Mouse (Mus musculus): Measurements from ENCODE around the gene Usp7. TPM values are rescaled to one million over a fixed set of nuclear protein-coding genes. Genes with fewer than 3 reads are reported as not detected.
A peak's percentile ranks its signal among the peaks of the same experiment; 100 is the strongest.

The Usp7 gene
- polyA plus RNA-seq, 1 experiment from 2014 or later, result 31.7 TPM

DNA sequence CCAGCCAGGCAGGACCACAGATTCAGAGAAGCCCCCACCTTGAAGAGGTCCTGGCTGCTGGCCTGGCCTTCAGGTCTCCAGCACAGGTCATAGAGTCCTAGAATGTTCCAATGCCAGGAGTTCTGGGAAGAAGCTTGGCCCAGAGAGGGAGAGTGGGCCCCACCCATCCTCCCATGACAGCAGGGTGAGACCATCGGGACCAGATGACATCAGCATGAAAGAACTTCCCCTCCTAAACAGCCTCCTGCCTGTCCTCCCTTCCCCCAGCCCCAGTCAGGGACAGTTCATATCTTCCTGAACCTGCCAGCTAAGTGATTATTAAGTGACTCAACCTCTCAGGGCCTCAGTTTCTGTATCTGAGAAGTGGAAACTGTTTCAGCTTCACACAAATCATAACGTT, 125.7 kb downstream of the Usp7 start:
- H3K27ac ChIP-seq (replicated peaks), result no peak overlapping the region
- no peak overlapping the region for H3K4me2 ChIP-seq (replicated peaks)
- peaks cover 16% of the 10 kb centered on the region; the same call in 1 of the 2 replicates for H3K36me3 ChIP-seq
- peaks cover 57% of the 10 kb centered on the region for H3K4me1 ChIP-seq
- H3K27me3 ChIP-seq, result no peaks in the 10 kb centered on the region
- H3K4me3 ChIP-seq, result no peak overlapping the region
- no peak overlapping the region for H3K9ac ChIP-seq (replicated peaks)
- ATAC-seq (replicated peaks), result no peak
- 69% methylated on average over 2 of the region's 2 CpGs for WGBS
- no peaks in the 10 kb centered on the region for H3K9me3 ChIP-seq

DNA sequence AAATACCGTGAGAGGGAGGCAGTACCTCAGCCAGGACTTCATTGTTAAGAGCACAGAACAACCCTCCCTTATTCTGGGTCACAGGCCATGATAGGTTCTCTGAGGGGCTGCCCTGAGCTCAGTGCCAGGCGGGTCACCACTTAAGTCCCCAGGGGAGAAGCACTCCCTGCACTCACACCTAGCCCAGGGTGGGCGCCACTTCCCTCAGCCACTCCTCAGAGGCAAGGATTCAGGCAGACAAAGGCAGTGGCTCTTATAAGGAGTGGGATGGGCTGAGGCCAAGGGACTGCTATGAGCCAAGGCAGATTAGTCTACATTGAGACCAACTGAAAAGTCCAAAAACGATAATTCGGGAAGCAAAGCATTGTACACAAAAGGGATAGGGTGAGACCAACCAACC, 126.7 kb downstream of the Usp7 start:
- Histone ChIP-seq H3K27me3 (no peaks in the 10 kb centered on the region), H3K4me1 (peaks cover 51% of the 10 kb centered on the region), H3K9ac (replicated peaks) (no peak overlapping the region), H3K4me2 (replicated peaks) (no peak overlapping the region), H3K9me3 (no peaks in the 10 kb centered on the region), H3K27ac (replicated peaks) (no peak overlapping the region), H3K4me3 (no peak overlapping the region), H3K36me3 (peaks cover 23% of the 10 kb centered on the region)
- WGBS, result 84% methylated on average over 5 of the region's 5 CpGs
- no peak for ATAC-seq (replicated peaks)

DNA sequence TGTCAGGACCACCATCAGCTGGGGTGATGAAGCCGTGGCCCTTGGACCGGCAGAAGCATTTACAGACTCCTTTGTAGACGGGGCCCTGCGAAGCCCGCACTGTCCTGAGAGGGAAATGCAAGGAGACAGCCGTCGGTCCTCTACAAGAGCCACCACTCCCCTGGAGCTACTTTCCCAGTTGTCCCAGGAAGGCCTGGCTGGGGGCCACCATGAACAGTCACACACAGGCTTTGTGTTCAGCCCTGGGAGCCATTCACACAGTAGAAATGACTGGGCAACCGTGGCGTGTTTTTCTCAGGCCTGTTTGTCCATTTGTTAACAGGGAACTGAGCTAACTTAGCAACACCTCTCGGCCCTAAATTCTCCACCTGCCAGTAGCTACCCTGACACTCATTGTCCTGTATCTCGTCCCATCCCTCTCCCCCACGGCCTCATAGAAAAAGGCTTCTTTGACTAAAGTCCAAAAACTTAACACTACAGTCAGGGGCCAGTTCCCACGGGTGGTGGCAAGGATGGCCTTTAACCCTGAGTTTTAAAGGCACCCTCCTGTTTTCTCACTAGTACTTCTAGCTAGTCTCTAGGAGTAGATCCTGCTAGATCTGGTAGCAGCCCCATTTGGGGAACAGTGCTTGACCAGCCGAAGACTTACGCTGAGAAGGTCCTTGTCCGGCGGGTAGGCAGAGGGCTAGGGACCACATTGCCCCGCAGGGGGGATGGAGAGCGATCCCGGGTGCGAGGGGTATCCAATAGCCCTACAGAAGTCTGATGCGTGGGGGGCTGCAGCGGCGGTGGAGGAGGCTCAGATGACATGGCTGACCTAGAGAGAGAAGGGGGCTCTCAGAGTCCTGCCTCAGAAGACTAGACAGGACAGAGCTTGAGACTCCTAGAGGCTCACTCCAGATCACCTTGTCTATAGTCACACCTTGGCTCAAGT, 128.2 kb downstream of the Usp7 start:
- Histone ChIP-seq H3K9me3 (no peaks in the 10 kb centered on the region), H3K4me3 (no peak overlapping the region), H3K9ac (replicated peaks) (no peak overlapping the region), H3K36me3 (peaks cover 34% of the 10 kb centered on the region), H3K4me1 (peaks cover 36% of the 10 kb centered on the region), H3K4me2 (replicated peaks) (no peak overlapping the region), H3K27ac (replicated peaks) (no peak overlapping the region), H3K27me3 (no peaks in the 10 kb centered on the region)
- ATAC-seq (replicated peaks), result no peak
- WGBS, result 84% methylated on average over 24 of the region's 24 CpGs

DNA sequence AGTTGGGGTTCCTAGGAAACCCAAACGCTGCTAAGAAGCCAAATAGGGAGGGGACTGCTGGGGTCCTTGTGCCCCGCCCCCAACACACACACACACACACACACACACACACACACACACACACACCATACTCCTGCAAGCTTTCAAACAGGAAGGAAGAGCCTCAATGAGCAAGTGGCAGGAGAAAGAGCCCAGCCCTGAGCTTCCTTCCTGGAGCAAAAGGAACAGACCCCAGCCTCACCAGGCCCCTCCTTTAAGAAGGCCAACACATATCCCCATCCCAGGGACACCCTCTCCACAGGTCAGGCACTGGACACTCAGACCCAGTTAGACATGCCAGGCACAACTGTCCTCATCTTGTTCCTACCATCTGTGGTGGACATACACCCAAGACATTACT, 129.1 kb downstream of the Usp7 start:
- Histone ChIP-seq H3K4me1 (peaks cover 28% of the 10 kb centered on the region), H3K27ac (replicated peaks) (no peak overlapping the region), H3K4me3 (no peak overlapping the region), H3K36me3 (peaks cover 37% of the 10 kb centered on the region), H3K9me3 (no peaks in the 10 kb centered on the region), H3K4me2 (replicated peaks) (no peak overlapping the region), H3K27me3 (no peaks in the 10 kb centered on the region), H3K9ac (replicated peaks) (no peak overlapping the region)
- no peak for ATAC-seq (replicated peaks)
- WGBS, result 93% methylated on average over 2 of the region's 2 CpGs

DNA sequence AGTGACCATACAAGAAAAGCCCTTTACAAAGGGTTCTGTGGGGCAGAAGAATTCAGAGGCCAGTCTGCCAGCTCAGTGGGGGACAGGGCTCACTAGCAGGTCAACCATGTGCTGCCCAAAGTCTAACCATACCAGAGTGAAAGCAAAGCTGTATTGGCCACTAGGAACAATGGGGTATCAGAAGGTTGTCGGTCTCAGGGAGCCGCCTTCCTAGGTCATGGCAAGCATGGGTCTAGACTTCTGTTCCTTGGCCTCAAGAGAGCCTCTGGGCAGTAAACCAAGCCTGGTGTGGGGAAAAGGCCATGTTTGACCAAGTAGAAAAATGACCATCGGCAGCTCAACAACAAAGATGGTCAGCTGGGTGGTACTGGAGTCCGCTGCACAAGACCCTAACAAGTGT, 133.3 kb downstream of the Usp7 start:
- H3K27ac ChIP-seq (replicated peaks), result no peak overlapping the region
- H3K4me3 ChIP-seq, result no peak overlapping the region
- 87% methylated on average over 4 of the region's 4 CpGs for whole genome bisulfite sequencing
- H3K36me3 ChIP-seq, result peaks cover 54% of the 10 kb centered on the region
- no peak overlapping the region for H3K4me2 ChIP-seq (replicated peaks)
- no peaks in the 10 kb centered on the region for H3K4me1 ChIP-seq
- H3K9ac ChIP-seq (replicated peaks), result no peak overlapping the region
- no peaks in the 10 kb centered on the region for H3K27me3 ChIP-seq
- ATAC-seq (replicated peaks), result no peak
- no peaks in the 10 kb centered on the region for H3K9me3 ChIP-seq

DNA sequence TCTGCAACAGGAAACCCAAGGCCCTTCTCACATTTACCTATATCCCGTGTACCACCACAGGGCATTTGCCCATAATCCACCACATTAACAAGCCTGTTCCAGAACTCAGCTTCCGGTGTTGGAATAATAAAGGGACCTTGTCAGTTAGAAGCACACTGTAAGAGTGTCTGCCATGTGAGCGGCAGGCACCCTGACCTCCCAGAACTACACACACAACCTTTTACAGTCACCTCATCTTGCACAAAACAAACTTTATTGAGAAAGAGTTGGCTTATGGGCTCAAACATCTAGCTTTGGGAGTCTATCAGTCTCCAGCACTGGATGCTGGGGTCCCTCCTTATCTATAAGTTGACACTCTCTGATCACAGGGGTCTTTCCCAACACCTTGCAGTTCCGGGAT, 133.8 kb downstream of the Usp7 start:
- Histone ChIP-seq H3K36me3 (peaks cover 58% of the 10 kb centered on the region), H3K27me3 (no peaks in the 10 kb centered on the region), H3K9me3 (no peaks in the 10 kb centered on the region), H3K4me3 (no peak overlapping the region), H3K27ac (replicated peaks) (no peak overlapping the region), H3K4me2 (replicated peaks) (no peak overlapping the region), H3K4me1 (no peaks in the 10 kb centered on the region), H3K9ac (replicated peaks) (no peak overlapping the region)
- 75% methylated on average over 4 of the region's 4 CpGs for WGBS
- no peak for ATAC-seq (replicated peaks)

DNA sequence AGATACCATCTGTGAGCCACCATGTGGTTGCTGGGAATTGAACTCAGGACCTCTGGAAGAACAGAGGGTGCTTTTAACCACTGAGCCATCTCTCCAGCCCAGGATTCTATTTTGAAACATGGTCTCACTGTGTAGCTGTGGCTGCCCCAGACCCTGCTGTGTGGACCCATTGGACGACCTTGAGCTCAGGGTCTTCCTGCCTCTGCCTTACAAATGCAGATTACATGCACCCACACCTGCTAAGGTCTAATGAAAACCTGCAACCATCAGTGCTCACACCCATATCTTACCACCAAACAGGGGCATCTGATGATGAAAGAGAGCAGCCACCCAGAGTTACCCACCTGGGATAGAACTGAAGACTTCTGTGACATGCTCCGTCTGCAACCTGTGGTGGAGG, 135.9 kb downstream of the Usp7 start:
- ATAC-seq (replicated peaks), result no peak
- H3K9me3 ChIP-seq, result no peaks in the 10 kb centered on the region
- no peak overlapping the region for H3K27ac ChIP-seq (replicated peaks)
- WGBS, result 91% methylated on average over 2 of the region's 2 CpGs
- H3K36me3 ChIP-seq, result peaks cover 55% of the 10 kb centered on the region
- no peak overlapping the region for H3K9ac ChIP-seq (replicated peaks)
- H3K4me2 ChIP-seq (replicated peaks), result no peak overlapping the region
- H3K27me3 ChIP-seq, result no peaks in the 10 kb centered on the region
- H3K4me1 ChIP-seq, result no peaks in the 10 kb centered on the region
- no peak overlapping the region for H3K4me3 ChIP-seq

DNA sequence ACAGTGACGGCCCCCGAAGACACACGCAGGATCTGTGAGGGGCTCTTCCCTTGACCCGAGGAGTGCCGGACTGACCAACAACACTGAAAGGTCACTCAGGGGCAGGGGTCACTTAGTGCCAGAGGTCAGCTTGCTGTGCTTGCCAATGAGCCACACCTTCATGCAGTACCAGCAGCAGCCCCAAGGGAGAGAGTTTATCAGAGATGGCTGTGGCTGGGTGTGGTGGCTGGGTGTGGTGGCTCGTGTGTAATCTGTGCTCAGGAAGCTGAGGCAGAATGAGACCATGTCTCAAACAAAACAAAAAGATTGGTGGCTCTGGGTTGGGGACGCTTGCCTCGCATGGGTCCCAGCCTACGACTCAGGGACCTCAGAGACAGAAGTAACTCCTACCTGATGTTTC, 136.5 kb downstream of the Usp7 start:
- no peak overlapping the region for H3K9ac ChIP-seq (replicated peaks)
- no peak for ATAC-seq (replicated peaks)
- WGBS, result 89% methylated on average over 9 of the region's 9 CpGs
- H3K36me3 ChIP-seq, result peaks cover 58% of the 10 kb centered on the region
- H3K4me2 ChIP-seq (replicated peaks), result no peak overlapping the region
- H3K27ac ChIP-seq (replicated peaks), result peak overlapping the region; percentile 38; the same call in 1 of the 2 replicates
- H3K4me1 ChIP-seq, result no peaks in the 10 kb centered on the region
- H3K27me3 ChIP-seq, result no peaks in the 10 kb centered on the region
- H3K4me3 ChIP-seq, result no peak overlapping the region
- no peaks in the 10 kb centered on the region for H3K9me3 ChIP-seq

DNA sequence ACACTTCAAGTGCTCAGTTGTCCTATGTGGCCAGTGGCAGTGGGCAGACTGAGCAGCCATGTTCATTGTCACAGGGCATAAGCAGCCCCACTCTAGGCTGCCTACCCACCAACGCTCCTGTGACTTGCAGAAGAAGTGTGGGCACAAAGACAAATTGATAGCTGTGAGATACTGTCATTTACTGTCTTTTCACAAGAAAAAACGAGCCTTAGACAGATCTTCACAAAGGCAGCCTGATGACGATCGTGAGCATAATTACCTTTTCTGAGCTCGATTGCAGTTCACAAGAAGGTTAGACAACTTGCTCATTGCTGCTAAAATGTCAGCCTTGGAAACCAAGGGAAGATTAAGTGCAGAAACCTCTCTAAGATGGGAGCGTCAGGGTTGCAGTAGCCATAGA, 137.0 kb downstream of the Usp7 start:
- Histone ChIP-seq H3K36me3 (peaks cover 58% of the 10 kb centered on the region), H3K9me3 (no peaks in the 10 kb centered on the region), H3K27ac (replicated peaks) (peak overlapping the region; percentile 38; the same call in 1 of the 2 replicates), H3K9ac (replicated peaks) (no peak overlapping the region), H3K4me2 (replicated peaks) (no peak overlapping the region), H3K27me3 (no peaks in the 10 kb centered on the region), H3K4me1 (no peaks in the 10 kb centered on the region), H3K4me3 (no peak overlapping the region)
- ATAC-seq (replicated peaks), result no peak
- 76% methylated on average over 6 of the region's 6 CpGs for WGBS

DNA sequence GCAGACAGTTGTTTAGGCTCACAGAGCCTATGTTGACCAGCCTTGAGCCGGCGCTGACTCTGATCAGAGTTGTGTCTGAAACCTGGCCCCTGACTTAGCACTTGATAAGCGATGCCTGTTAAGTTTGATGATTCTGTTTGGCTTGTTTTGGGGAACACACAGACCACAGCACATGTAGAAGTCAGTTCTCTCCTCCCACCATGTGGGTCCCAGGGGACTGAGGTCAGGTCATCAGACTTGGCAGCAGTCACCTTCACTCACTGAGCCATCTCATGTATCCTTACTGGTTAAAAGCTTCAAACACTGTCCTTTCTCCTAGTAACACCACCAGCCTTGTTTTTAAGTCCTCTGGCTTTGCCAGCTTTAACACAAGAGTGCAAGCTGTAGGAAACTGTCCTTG, 142.1 kb downstream of the Usp7 start:
- no peak overlapping the region for H3K4me2 ChIP-seq (replicated peaks)
- no peaks in the 10 kb centered on the region for H3K9me3 ChIP-seq
- peaks cover 76% of the 10 kb centered on the region for H3K36me3 ChIP-seq
- ATAC-seq (replicated peaks), result no peak
- no peaks in the 10 kb centered on the region for H3K4me1 ChIP-seq
- H3K4me3 ChIP-seq, result no peak overlapping the region
- 96% methylated on average over 3 of the region's 3 CpGs for WGBS
- no peak overlapping the region for H3K27ac ChIP-seq (replicated peaks)
- H3K27me3 ChIP-seq, result no peaks in the 10 kb centered on the region
- no peak overlapping the region for H3K9ac ChIP-seq (replicated peaks)

DNA sequence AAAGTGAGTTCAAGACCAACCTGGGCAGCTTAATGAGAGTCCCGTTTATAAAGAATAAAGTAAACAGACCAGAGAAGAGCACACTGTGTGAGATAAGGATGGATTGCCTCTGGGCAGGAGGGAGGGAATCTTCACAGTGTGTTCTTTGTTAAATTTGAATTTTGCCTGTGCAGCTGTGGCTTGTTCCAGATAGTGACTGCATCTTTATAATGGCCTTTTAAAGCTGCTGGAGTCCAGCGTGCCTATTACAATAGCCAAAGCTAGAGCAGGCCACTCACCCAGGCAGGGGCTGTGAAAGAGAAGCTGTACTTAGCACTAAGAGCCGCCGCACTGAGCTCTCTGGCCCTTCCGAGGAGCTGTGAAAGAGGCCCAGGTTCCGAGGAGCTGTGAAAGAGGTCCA, 146.6 kb downstream of the Usp7 start:
- H3K9ac ChIP-seq (replicated peaks), result no peak overlapping the region
- H3K4me3 ChIP-seq, result no peak overlapping the region
- H3K27ac ChIP-seq (replicated peaks), result no peak overlapping the region
- H3K4me1 ChIP-seq, result no peaks in the 10 kb centered on the region
- peaks cover 78% of the 10 kb centered on the region for H3K36me3 ChIP-seq
- no peaks in the 10 kb centered on the region for H3K27me3 ChIP-seq
- ATAC-seq (replicated peaks), result no peak
- H3K9me3 ChIP-seq, result no peaks in the 10 kb centered on the region
- 91% methylated on average over 6 of the region's 6 CpGs for WGBS
- no peak overlapping the region for H3K4me2 ChIP-seq (replicated peaks)

DNA sequence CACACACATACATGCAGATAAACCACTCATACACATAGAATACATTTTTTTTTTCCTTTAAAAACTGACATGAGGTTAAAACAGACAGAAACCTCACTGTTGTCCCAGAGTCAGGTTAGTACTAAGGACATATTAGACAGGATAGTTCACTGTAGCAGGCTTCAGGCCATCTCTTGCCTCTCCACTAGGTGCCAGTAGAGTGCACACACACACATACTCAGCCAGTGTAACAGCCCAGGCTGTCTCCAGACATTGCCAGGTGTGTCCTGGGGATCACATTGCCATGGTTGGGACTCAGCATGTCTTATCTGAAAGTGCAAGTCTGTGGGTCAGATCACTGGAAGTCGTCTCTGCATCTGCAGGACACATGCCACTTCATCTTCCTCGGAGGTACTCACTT, 148.3 kb downstream of the Usp7 start:
- ATAC-seq (replicated peaks), result 0 out of 2 replicates have a peak, but pooled peaks have one; percentile 60
- H3K36me3 ChIP-seq, result peaks cover 65% of the 10 kb centered on the region

More for the DNA sequence above, 148.3 kb downstream of the Usp7 start:
- Histone ChIP-seq H3K4me2 (replicated peaks) (no peak overlapping the region), H3K4me3 (no peak overlapping the region), H3K9ac (replicated peaks) (no peak overlapping the region), H3K27me3 (no peaks in the 10 kb centered on the region), H3K4me1 (peaks cover under 1% of the 10 kb centered on the region), H3K9me3 (no peaks in the 10 kb centered on the region), H3K27ac (replicated peaks) (no peak overlapping the region)
- WGBS, result 85% methylated on average over 2 of the region's 2 CpGs

Data from forebrain, embryonic 15.5 days (tissue).